Mouse (Mus musculus) urinary bladder, adult 2 months (tissue): ENCODE results near the gene Pdia6. TPM values are rescaled to one million over a fixed set of nuclear protein-coding genes. Genes with fewer than 3 reads are reported as not detected.

ENCODE experiments used
- DNase-seq: peaks from one replicate; pipeline ENCODE4 v3.0.0; 2022; ENCODE audit warnings: low spot score
- polyA plus RNA-seq: library from polyadenylated mRNA; depleted of rRNA; stranded (reverse); fragments of >200 nt; gene quantifications from 2 replicates; pipeline ENCODE4 v1.2.3, GENCODE M21; 2012

The Pdia6 gene
- polyA plus RNA-seq, 1 experiment, result 115 TPM

- no peak for DNase-seq
Measured at GRCm38 (mm10) chr12:17264826-17265225, 1.5 kb upstream of the Pdia6 start.

GRCm38 (mm10) chr12:17266673-17266990 lies 287 bp downstream of the Pdia6 start:
- no peak for DNase-seq

DNA sequence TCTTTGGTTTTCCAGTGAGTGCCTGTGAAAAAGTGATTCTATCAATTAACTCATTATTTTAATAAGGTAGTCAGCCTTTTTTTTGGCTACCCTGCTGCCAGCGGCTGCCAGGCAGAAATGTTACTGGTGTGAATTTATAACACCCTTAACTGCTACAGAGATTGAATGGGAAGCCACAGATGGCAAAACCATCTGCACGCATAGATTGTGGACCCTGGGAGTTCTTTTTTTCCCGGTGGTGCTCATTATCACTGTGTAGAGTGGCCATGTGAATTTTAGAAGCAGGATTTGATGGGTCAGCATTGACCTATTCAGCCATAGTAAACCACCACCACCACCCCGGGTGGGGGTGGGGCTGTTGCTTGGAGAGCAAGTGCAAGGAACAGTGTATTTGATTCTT lies 971 bp downstream of the Pdia6 start:
- DNase-seq, result no peak

GRCm38 (mm10) chr12:17271272-17271671 lies 4.9 kb downstream of the Pdia6 start:
- DNase-seq, result no peak

- no peak for DNase-seq
Measured at GRCm38 (mm10) chr12:17273841-17274240, 7.5 kb downstream of the Pdia6 start.

- DNase-seq, result no peak
Measured at GRCm38 (mm10) chr12:17288496-17288895, 22.2 kb downstream of the Pdia6 start.

DNA sequence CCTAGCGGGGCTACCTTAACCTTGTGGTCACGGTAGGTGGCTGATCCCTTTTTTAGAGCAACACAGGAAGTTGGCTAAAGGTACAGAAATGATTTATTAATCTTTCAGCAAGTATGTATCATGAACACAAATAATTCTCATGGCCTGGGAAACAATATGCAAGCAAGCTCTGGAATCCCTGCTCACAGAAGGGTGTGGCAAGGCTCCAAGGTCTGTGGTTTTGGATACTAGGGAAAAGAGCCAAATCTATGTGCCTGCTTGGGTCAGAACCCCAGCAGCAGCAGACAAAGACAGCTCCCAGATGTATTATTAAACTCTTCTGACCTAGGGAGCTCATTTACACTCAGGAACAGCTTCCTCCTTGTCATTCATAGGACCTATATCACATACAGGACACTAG lies 22.7 kb downstream of the Pdia6 start:
- no peak for DNase-seq

- DNase-seq, result no peak
Measured at GRCm38 (mm10) chr12:17289913-17290312, 23.6 kb downstream of the Pdia6 start.

DNA sequence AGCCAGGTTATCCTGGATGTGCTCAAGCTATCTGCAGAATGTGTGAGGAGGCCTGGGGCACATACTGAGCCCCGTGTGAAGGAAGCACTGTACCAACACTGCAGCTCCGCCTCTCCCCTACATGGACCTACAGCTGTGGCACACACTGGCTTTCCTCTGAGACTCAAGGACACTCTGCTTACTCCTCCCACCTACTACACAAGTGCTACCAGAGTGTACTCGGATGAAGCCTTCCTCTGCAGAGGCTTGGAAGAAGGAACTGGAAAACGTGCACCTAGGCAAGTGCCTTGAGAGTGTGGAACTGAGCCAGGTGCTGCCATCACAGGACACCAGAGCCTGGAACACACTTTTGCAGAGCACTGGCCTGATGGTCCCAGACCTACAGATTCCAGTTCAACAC lies 24.2 kb downstream of the Pdia6 start:
- DNase-seq, result no peak

GRCm38 (mm10) chr12:17296899-17297298 lies 30.6 kb downstream of the Pdia6 start:
- no peak for DNase-seq

DNA sequence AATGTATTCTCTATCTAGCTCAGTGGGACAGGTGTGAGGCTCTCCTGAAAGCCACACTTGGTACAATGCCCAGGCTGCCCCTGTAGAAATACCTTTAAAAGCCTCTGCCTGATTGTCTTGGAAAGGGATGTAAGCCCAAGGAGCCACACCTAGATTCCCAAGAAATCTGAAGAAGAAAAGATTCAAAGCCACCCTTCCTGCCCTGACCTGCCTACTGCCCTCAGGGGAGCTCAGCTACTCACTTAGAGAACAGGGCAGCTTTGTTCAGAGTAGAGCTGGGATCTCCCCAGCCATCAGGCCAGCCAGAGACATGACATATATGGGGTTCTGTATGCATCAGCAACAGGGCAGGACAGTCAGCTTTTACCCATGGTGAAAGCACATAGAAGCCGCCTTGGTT lies 33.6 kb downstream of the Pdia6 start:
- no peak for DNase-seq

- DNase-seq, result no peak
Measured at GRCm38 (mm10) chr12:17305445-17305844, 39.1 kb downstream of the Pdia6 start.

- DNase-seq, result no peak
Measured at GRCm38 (mm10) chr12:17308246-17308645, 41.9 kb downstream of the Pdia6 start.

DNA sequence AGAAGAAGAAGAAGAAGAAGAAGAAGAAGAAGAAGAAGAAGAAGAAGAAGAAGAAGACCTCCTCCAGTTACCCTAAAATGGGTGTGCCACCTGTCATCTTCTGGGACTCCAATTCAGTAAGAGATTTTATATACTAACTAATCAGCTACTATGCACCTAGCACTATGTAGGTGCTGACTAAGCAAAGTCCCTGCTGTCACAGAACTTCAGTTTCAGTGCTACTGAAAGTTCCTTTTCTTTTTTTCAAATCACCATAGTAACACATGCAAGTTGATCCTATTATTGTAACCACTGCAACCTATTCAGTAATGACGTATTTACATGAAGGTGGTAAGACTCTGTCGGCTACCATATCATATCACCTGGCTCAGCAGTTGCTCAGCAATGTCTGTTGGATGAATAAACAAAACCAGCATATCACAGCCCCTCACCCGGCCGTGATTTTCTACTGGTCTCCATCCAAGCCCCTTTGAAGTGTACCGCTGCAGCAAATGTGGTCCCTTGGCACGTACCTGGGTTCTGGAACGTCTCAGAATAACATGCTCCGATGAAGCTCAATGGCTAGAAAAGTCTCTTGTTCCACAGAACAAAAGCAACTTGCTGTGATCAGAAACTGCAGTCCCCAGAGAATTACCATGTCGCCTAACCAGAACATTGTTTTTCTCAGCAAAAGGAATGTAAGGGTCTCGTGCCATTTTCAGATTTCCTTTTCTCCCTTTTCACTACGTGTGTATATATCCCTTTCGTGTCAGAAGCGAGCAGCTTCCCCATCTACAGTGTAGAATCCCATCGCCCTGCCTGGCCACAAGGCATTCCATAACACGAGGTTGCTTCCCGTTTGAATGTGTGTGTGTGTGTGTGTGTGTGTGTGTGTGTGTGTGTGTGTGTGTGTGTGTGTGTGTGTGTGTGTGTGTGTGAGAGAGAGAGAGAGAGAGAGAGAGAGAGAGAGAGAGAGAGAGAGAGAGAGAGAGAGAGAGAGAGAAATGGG lies 44.8 kb downstream of the Pdia6 start:
- no peak for DNase-seq

DNA sequence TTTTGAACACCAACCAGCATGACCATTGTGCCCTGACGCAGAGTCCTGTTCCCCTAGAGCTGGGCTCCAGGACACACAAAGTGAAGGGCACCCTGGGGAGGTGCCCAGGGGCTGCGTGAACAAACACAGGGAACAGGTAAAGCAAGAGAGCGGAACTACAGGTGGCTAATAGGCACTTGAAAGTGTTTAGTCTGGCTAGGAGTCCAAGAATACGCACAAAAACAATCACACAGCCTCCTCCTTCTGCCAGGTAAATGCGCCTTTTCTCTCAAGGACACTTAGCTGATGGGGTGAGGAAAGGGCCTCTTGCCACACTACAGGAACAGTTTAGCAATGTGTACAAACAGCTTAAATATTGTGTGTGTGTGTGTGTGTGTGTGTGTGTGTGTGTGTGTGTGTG lies 49.8 kb downstream of the Pdia6 start:
- DNase-seq, result no peak

- no peak for DNase-seq
Measured at GRCm38 (mm10) chr12:17317970-17318369, 51.6 kb downstream of the Pdia6 start.

- DNase-seq, result no peak
Measured at GRCm38 (mm10) chr12:17318453-17318852, 52.1 kb downstream of the Pdia6 start.

GRCm38 (mm10) chr12:17324549-17325470 lies 58.5 kb downstream of the Pdia6 start:
- peak; percentile 23 for DNase-seq

GRCm38 (mm10) chr12:17329259-17329658 lies 62.9 kb downstream of the Pdia6 start, which contains the start of gene Atp6v1c2:
Gene Atp6v1c2, minus strand, starts transcription at chr12:17329359.
- no peak for DNase-seq

DNA sequence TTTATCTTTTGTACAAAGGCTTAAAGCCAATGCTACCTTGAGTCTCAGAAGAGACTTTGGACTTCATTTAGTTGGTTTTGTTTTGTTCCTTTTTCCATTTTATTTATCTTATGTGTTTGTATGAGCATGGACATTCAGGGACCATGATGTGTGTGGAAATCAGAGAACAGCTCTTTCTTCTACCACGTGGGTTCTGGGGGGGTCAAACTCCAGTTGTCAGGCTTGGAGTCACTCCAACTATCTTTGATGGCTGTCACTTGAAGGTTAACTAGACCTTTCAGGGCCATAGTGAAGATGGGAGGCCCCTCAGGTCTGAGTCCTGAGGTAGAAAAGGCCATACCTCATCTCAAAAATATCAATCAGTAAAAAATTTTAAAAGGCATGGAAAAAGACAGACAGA lies 67.1 kb downstream of the Pdia6 start:
- no peak for DNase-seq
